Mouse (Mus musculus): ENCODE measurements around the gene Fhdc1.

The Fhdc1 gene

GRCm38 (mm10) chr3:84430152-84430551, 50.1 kb downstream of the Fhdc1 start:
- no peak for DNase-seq

- peak; percentile 85 for DNase-seq
Observed at GRCm38 (mm10) chr3:84428994-84429725, 51.1 kb downstream of the Fhdc1 start.

DNA sequence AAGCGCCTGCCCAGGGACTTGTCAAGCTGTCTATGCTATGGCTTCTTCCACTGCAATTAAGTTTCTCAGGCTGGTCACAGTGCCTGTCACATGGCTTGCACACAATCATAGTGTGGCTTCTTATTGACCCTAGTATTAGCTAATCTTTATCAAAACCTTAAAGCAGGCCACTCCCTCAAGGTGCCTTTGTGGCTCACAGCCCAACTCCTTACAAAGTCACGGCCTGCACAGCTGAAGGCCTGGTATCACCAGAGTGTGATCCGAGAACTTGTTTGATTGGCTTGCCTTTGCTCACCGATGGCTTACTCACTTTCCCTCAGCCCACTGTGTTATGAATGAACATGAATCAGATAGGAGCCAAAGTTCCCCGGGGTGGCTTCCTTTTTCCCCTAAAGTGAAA, 52.5 kb downstream of the Fhdc1 start:
- DNase-seq, result peak; percentile 24

DNA sequence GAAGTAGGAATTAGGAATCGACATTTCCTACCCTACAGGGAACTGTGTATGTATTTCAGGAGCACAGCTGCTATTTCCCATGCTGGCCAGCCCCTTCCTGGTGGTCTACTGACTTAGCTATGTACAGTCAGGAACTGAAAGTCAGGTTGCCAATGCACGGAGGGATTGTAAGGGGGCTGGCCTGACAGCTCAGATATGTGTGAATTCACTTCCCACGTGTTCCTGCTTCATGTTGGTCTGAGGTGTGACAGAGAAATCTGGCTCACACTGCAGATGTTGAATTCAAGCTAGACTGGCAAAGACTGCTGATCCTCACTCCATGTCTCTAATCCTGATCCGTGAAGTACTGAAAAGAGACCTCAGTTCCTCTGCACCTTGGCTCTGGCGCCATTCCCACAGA, 57.9 kb downstream of the Fhdc1 start:
- DNase-seq, result no peak

DNA sequence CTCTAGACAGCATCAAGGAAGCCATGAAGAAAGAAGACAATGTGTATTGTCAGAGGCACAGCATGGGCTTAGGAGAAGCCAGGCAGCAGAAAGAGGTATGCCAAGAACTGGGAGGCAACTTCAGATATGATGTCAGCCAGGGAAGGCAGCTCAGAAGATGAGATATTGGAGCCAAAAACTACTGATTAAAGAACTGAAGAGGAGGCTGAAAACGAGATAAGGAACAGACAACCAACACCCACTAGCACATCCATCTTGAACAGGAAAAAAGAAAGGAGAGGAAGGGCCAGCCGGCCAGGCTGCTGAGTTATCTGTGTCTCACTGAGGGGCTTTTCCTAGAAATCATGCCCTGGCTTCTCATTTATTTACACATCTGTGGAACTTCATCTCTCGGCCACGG, 66.4 kb downstream of the Fhdc1 start:
- DNase-seq, result no peak

DNA sequence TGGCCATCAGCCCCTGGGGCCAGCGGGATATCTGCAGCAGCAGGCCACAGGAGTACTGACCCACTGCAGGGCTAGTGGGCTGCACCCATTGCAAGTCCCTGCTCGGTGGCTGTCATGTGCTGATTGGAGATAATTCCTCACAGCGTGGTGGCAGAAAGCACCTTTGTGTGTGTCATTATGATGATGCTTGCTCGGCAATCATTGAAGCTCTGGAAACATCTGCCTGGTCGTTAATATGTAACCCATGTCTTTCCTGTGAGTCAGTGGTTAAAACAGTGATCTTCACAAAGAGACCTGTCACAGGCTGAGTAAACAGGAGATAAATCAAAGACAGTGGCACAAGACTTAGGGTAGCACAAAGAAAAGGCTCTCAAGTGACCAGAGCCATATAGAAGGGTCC, 67.3 kb downstream of the Fhdc1 start:
- DNase-seq, result peak; percentile 53

DNA sequence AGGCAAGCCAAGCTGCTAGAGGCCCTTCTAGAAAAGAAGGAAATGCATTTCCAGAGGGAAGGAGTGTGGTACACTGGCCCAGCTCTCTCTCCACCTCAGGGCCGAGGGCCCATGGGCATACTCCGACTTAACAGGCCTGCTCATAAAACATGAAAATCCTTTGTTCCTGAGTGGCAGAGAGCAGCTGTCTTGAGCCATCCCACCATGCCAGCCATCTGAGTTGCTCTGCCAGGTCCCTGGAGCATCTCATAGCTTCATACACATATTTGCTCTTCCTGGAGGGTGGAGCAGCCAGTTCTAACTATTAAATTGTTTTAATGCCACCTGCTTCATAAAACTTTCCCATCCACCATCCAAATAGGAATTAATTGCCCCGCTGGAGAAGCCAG, 70.8 kb downstream of the Fhdc1 start:
- DNase-seq, result no peak

DNA sequence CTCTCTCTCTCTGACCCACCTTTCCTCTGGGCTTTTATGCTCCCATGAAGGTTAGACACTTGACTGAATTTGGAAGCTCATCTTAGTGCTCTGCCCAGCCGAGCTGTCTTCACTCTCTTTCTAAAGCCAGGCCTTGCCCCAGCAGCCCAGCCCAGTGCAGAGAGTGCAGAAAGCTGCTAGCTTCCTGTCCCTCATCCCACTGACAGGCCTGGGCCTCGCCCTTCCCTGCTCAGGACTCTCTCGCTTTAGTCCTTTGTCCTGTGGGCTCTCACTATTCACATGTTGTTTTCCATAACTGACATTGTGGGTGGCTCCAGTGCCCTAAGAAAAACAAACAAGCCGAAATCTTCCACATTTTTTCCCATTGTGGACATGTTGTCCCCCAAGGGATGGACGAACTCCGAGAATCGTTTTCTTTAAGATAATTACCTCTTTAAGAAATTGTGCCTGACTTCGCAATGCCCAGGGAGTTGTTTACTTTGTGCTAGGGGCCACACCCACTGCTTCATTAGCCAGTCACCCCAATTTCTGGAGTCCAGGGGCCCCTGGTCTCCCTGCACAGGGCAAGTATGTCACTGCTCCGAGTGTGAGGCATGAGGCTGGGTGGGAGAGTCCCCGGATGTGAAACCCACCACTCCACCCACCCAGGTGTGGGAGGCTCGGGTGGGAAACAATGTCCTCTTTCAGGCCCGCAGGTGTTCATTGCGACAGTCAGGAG, 71.3 kb downstream of the Fhdc1 start:
- DNase-seq, result peak; percentile 32

- no peak for DNase-seq
Observed at GRCm38 (mm10) chr3:84405523-84405922, 74.7 kb downstream of the Fhdc1 start.

DNA sequence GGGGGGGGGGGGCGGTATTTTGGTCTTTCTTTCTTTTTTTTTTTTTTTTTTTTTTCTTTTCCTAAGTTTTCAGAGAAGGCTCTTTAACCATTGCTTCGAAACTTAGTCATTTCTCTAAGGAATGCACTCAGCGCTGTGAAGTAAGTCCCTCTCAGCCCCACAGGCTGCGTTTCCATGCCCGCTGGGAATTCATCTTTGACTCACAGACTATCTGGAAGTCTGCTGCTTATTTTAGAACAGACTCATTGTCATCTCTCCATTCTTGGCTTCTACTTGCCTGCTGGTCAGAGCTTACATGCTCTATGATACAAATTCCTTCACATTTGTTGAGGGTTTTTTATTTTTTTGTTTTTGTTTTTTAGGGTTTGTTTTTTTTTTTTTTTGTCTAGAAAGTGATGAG, 76.8 kb downstream of the Fhdc1 start:
- DNase-seq, result no peak

- DNase-seq, result no peak
Observed at GRCm38 (mm10) chr3:84402716-84403115, 77.5 kb downstream of the Fhdc1 start.

DNA sequence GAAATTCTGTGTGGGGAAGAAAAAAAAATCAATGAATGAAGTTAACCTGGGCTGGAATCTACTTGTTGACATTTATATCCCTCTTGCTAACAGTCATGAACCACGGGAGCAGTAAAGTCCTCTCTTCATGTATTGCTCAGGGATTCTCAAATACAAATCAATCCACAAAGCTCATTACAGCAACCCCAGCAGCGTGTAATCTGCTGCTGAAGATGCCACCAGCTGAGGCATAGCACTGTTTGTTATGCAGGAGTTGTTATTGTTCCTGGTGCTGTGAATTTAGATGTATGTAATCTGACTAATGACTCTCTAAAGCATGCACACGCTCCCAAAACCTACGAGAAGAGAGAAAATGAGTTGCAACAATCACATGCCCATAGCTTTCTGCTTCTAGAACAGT, 82.3 kb downstream of the Fhdc1 start:
- DNase-seq, result no peak

GRCm38 (mm10) chr3:84396240-84396639, 84.0 kb downstream of the Fhdc1 start:
- no peak for DNase-seq

GRCm38 (mm10) chr3:84395840-84396239, 84.4 kb downstream of the Fhdc1 start:
- DNase-seq, result no peak

- peak; percentile 20 for DNase-seq
Observed at GRCm38 (mm10) chr3:84394841-84395447, 85.3 kb downstream of the Fhdc1 start.
